Mouse (Mus musculus) heart, adult 2 months (tissue): ENCODE data around the gene Slc25a36.

Source experiments
- CTCF ChIP-seq: fragments of 200-600 bp; IDR thresholded peaks from 2 replicates; pipeline ENCODE4 v1.8.1; 2022; ENCODE audit warnings: antibody characterized with exemption, mild to moderate bottlenecking, moderate library complexity
- POLR2A ChIP-seq: fragments of 200-500 bp; IDR thresholded peaks from 2 replicates; pipeline ENCODE4 v1.6.1; 2011; ENCODE audit warnings: mild to moderate bottlenecking, low read depth, low read length, control low read depth; ENCODE audit not compliant: insufficient read depth

DNA sequence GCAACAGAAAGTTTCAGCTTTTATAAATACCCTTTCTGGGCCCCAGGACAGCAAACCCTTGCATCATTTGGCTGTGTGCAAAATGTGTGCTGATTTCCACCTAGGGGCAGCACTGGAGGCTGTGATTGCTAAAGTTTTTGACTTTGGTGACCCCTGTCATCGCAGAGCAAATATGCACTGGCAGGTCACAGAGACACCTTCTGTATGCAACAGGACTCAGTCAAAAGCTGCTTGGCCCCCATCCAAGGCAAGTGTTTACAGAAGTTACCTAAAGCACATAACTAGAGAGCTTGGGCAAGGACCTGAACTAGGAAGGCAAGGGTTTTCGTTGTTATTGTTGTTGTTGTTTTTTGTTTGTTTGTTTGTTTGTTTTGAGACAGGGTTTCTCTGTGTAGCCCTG is 36.3 kb upstream of the Slc25a36 start:
- no peak for TF ChIP-seq POLR2A
- TF ChIP-seq CTCF, result no peak
